Mouse (Mus musculus) E14TG2a.4 (cell line): ENCODE data around the gene Slc51b.

Experiments used
- CTCF ChIP-seq: conservative IDR thresholded peaks from 2 replicates; pipeline ENCODE4 v1.5.1; 2014; ENCODE audit warnings: low read length
- NANOG ChIP-seq: IDR thresholded peaks from 2 replicates; pipeline ENCODE4 v1.6.1; 2014; ENCODE audit warnings: borderline replicate concordance, low read length, mixed read lengths
- POU5F1 ChIP-seq: IDR thresholded peaks from 2 replicates; pipeline ENCODE4 v1.6.1; 2014; ENCODE audit warnings: low read length, borderline replicate concordance

DNA sequence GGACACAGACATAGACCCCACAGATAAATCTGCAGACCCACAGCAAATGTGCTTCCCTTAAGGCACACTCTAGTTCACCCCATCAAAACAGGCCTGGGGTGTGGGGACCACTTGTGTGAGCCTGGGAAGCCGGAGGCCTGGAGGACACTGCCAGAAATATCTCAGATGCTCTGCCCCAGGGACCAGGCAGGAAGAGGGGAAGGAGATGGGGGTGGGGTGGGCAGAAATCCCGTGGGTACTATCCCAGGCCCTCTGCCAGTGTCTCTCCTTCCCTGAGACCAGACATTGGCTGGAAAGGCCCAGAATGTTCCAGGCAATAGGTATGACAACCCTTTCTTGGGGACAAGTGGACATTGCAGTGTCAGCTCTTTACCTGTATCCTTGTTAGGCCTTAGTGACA lies 29.1 kb downstream of the Slc51b start:
- TF ChIP-seq POU5F1 (no peak), CTCF (no peak), NANOG (no peak)
